Mouse (Mus musculus): ENCODE results near the gene Clcn2. TPM values are rescaled to one million over a fixed set of nuclear protein-coding genes. Genes with fewer than 3 reads are reported as not detected.

Gene Clcn2
- polyA plus RNA-seq, 1 experiment = 1.8 TPM

- H3K27me3 ChIP-seq (ENCODE audit: control insufficient read depth) = peaks cover 63% of the 10 kb centered on the region
Measured at GRCm38 (mm10) chr16:20695622-20696323, 21.8 kb downstream of the Clcn2 start.

GRCm38 (mm10) chr16:20694781-20695180 is 22.8 kb downstream of the Clcn2 start:
- Histone ChIP-seq H3K27me3 (ENCODE audit: control insufficient read depth) (peaks cover 63% of the 10 kb centered on the region), H3K9me3 (ENCODE audit: control insufficient read depth, low read length) (no peaks in the 10 kb centered on the region; the same call in 1 of the 2 replicates), H3K4me1 (ENCODE audit: control insufficient read depth) (peaks cover 44% of the 10 kb centered on the region), H3K4me3 (replicated peaks) (no peak overlapping the region), H3K36me3 (ENCODE audit: control insufficient read depth) (peaks cover 32% of the 10 kb centered on the region)
- no peak for TF ChIP-seq TAL1 (IDR thresholded peaks at IDR 0.05; ENCODE audit: low read length)
- TF ChIP-seq GATA1 (IDR thresholded peaks at IDR 0.05; ENCODE audit: low read length) = no peak

More at GRCm38 (mm10) chr16:20695622-20696323, 21.8 kb downstream of the Clcn2 start:
- no peaks in the 10 kb centered on the region; the same call in 1 of the 2 replicates for H3K9me3 ChIP-seq (ENCODE audit: control insufficient read depth, low read length)
- H3K36me3 ChIP-seq (ENCODE audit: control insufficient read depth) = peaks cover 22% of the 10 kb centered on the region
- H3K4me3 ChIP-seq (replicated peaks) = peak overlapping the region; percentile 2
- TF ChIP-seq TAL1 (IDR thresholded peaks at IDR 0.05; ENCODE audit: low read length) (no peak), GATA1 (IDR thresholded peaks at IDR 0.05; ENCODE audit: low read length) (no peak)
- H3K4me1 ChIP-seq (ENCODE audit: control insufficient read depth) = peaks cover 41% of the 10 kb centered on the region

GRCm38 (mm10) chr16:20693111-20693701 is 24.3 kb downstream of the Clcn2 start, which contains the start of gene Fam131a:
Gene Fam131a (plus strand): TSS chr16:20693241.
- Histone ChIP-seq H3K36me3 (ENCODE audit: control insufficient read depth) (peaks cover 48% of the 10 kb centered on the region), H3K4me1 (ENCODE audit: control insufficient read depth) (peaks cover 57% of the 10 kb centered on the region), H3K27me3 (ENCODE audit: control insufficient read depth) (peaks cover 52% of the 10 kb centered on the region), H3K9me3 (ENCODE audit: control insufficient read depth, low read length) (no peaks in the 10 kb centered on the region; the same call in 1 of the 2 replicates), H3K4me3 (replicated peaks) (peak within 1 kb of the TSS; percentile 69)
- TF ChIP-seq GATA1 (IDR thresholded peaks at IDR 0.05; ENCODE audit: low read length) (no peak), TAL1 (IDR thresholded peaks at IDR 0.05; ENCODE audit: low read length) (no peak)

- Histone ChIP-seq H3K4me3 (replicated peaks) (no peak overlapping the region), H3K4me1 (ENCODE audit: control insufficient read depth) (peaks cover 57% of the 10 kb centered on the region), H3K9me3 (ENCODE audit: control insufficient read depth, low read length) (no peaks in the 10 kb centered on the region; the same call in 1 of the 2 replicates), H3K36me3 (ENCODE audit: control insufficient read depth) (peaks cover 56% of the 10 kb centered on the region), H3K27me3 (ENCODE audit: control insufficient read depth) (peaks cover 44% of the 10 kb centered on the region)
- no peak for TF ChIP-seq GATA1 (IDR thresholded peaks at IDR 0.05; ENCODE audit: low read length)
- no peak for TF ChIP-seq TAL1 (IDR thresholded peaks at IDR 0.05; ENCODE audit: low read length)
Measured at GRCm38 (mm10) chr16:20692241-20692965, 25.1 kb downstream of the Clcn2 start.

GRCm38 (mm10) chr16:20691617-20692016 is 25.9 kb downstream of the Clcn2 start:
- peaks cover 58% of the 10 kb centered on the region for H3K4me1 ChIP-seq (ENCODE audit: control insufficient read depth)
- H3K9me3 ChIP-seq (ENCODE audit: control insufficient read depth, low read length) = no peaks in the 10 kb centered on the region; the same call in 1 of the 2 replicates
- no peak for TF ChIP-seq GATA1 (IDR thresholded peaks at IDR 0.05; ENCODE audit: low read length)
- no peak for TF ChIP-seq TAL1 (IDR thresholded peaks at IDR 0.05; ENCODE audit: low read length)
- H3K36me3 ChIP-seq (ENCODE audit: control insufficient read depth) = peaks cover 64% of the 10 kb centered on the region
- peaks cover 37% of the 10 kb centered on the region for H3K27me3 ChIP-seq (ENCODE audit: control insufficient read depth)
- no peak overlapping the region for H3K4me3 ChIP-seq (replicated peaks)

GRCm38 (mm10) chr16:20690774-20691173 is 26.8 kb downstream of the Clcn2 start:
- Histone ChIP-seq H3K9me3 (ENCODE audit: control insufficient read depth, low read length) (no peaks in the 10 kb centered on the region; the same call in 1 of the 2 replicates), H3K36me3 (ENCODE audit: control insufficient read depth) (peaks cover 72% of the 10 kb centered on the region), H3K4me1 (ENCODE audit: control insufficient read depth) (peaks cover 54% of the 10 kb centered on the region), H3K27me3 (ENCODE audit: control insufficient read depth) (peaks cover 28% of the 10 kb centered on the region), H3K4me3 (replicated peaks) (no peak overlapping the region)
- no peak for TF ChIP-seq TAL1 (IDR thresholded peaks at IDR 0.05; ENCODE audit: low read length)

- peaks cover 93% of the 10 kb centered on the region for H3K36me3 ChIP-seq (ENCODE audit: control insufficient read depth)
- H3K27me3 ChIP-seq (ENCODE audit: control insufficient read depth) = no peaks in the 10 kb centered on the region
- H3K9me3 ChIP-seq (ENCODE audit: control insufficient read depth, low read length) = no peaks in the 10 kb centered on the region
- H3K4me1 ChIP-seq (ENCODE audit: control insufficient read depth) = peaks cover 63% of the 10 kb centered on the region
- TF ChIP-seq GATA1 (IDR thresholded peaks at IDR 0.05; ENCODE audit: low read length) = no peak
- TF ChIP-seq TAL1 (IDR thresholded peaks at IDR 0.05; ENCODE audit: low read length) = no peak
- peak overlapping the region; percentile 3 for H3K4me3 ChIP-seq (replicated peaks)
Measured at GRCm38 (mm10) chr16:20677974-20678675, 39.4 kb downstream of the Clcn2 start.

- no peak for TF ChIP-seq TAL1 (IDR thresholded peaks at IDR 0.05; ENCODE audit: low read length)
- no peak overlapping the region for H3K4me3 ChIP-seq (replicated peaks)
- no peaks in the 10 kb centered on the region for H3K27me3 ChIP-seq (ENCODE audit: control insufficient read depth)
- H3K36me3 ChIP-seq (ENCODE audit: control insufficient read depth) = peaks cover 85% of the 10 kb centered on the region
- H3K9me3 ChIP-seq (ENCODE audit: control insufficient read depth, low read length) = no peaks in the 10 kb centered on the region
- peaks cover 65% of the 10 kb centered on the region for H3K4me1 ChIP-seq (ENCODE audit: control insufficient read depth)
Measured at GRCm38 (mm10) chr16:20677380-20677779, 40.2 kb downstream of the Clcn2 start.

Measured in erythroblast, embryonic 14.5 days (primary cell).